In the genomic region with DNA sequence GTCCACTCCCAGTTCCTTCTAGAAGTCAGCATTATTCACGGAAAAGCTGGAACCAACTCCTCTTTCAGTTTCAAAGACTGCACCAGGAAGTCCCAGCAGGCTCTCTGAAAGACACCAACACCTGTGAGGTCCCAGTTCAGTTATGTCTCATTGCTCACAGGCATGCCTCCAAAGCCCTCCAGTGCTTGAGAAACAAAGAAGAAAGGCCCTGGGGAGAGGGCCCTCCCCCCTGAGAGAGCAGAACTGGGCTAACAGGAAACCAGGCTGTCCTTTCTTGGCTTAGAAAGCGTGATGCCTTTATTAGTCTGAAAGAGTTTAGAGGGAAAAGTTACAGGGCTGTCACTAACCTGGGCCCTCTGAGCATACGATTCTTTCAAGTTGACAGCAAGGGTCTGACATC, we compare ENCODE assay signal across 7 mouse cellular contexts. TPM values are rescaled to one million over a fixed set of nuclear protein-coding genes. Genes with fewer than 3 reads are reported as not detected.
A peak's percentile ranks its signal among the peaks of the same experiment; 100 is the strongest.
DNase-seq lines count a peak whose midpoint lies in the region; TF ChIP-seq lines count a peak whose summit lies in the region.

No protein-coding gene starts in this region.

- peaks cover 45% of the 10 kb centered on the region for H3K4me1 ChIP-seq in spleen, adult 2 months (ENCODE audit: control insufficient read depth, insufficient read depth, insufficient read length)

- WGBS in spleen, adult 2 months, result 10% methylated on average over 3 of the region's 3 CpGs

- no peak for TF ChIP-seq POLR2A in spleen, adult 2 months (IDR thresholded peaks at IDR 0.05; ENCODE audit: low read depth, low read length)

- intact Hi-C loops in heart, postnatal 36 days (cut with DNase I), result no loop called here

- no peak for TF ChIP-seq CTCF in spleen, adult 2 months (IDR thresholded peaks at IDR 0.05; ENCODE audit: extremely low read depth, insufficient read depth, insufficient read length, insufficient replicate concordance)

- H3K27me3 ChIP-seq in spleen, adult 2 months (ENCODE audit: control insufficient read depth, insufficient read depth, low read length), result no peaks in the 10 kb centered on the region

- no peak overlapping the region for H3K4me3 ChIP-seq in spleen, adult 2 months (ENCODE audit: extremely low read depth, insufficient read depth, insufficient read length)

- peak in 1 of 2 experiments; percentile 69 for DNase-seq in spleen, adult 2 months (ENCODE audit: low read depth in 1 of 2, low spot score in 2 of 2)
- DNase-seq in spleen, adult 12 weeks (ENCODE audit: low spot score), result no peak
- DNase-seq in heart, postnatal 36 days, result peak; percentile 21 to 28
- peak; percentile 36 to 50 for DNase-seq in lung, adult 18-20 months
- DNase-seq in thymus, postnatal 10 days (ENCODE audit: low spot score in 2 of 2), result peak; percentile 79 to 86
- DNase-seq in urinary bladder, adult 2 months (ENCODE audit: low spot score), result no peak
- DNase-seq in adipocyte (ENCODE audit: low spot score), result no peak

- H3K36me3 ChIP-seq in spleen, adult 2 months (ENCODE audit: control insufficient read depth, insufficient read depth, low read length), result no peaks in the 10 kb centered on the region

- H3K27ac ChIP-seq in spleen, adult 2 months (ENCODE audit: insufficient read depth, low read length), result peak overlapping the region; percentile 91

RNA-seq across cellular contexts. Expression of a gene that starts 22.5 kb away (rescaled TPM):
- polyA plus RNA-seq in spleen, adult 2 months (2012; rRNA removed), result 65.5 and 191 TPM in 2 replicates
- 10 to 100 TPM; 16.5 to 18.5 TPM for total RNA-seq in heart, postnatal 36 days (2021)
- polyA plus RNA-seq in urinary bladder, adult 2 months (2012; rRNA removed), result 89.3 and 99.8 TPM in 2 replicates

RNA-seq across cellular contexts. Expression of a gene that starts 25.9 kb away (rescaled TPM):
- polyA plus RNA-seq in spleen, adult 2 months (2012; rRNA removed), result 10.7 and 11.4 TPM in 2 replicates
- total RNA-seq in heart, postnatal 36 days (2021), result 10 to 100 TPM; 43.0 to 43.1 TPM
- 43.9 and 50.8 TPM in 2 replicates for polyA plus RNA-seq in urinary bladder, adult 2 months (2012; rRNA removed)

Comparison
In these comparisons a context has a peak if more than half of its experiments do, and no peak if none do; other contexts are left out.
1. DNase-seq: peak in heart, postnatal 36 days (2 of 2), lung, adult 18-20 months (2 of 2) and thymus, postnatal 10 days (2 of 2); none in spleen, adult 12 weeks (single experiment), urinary bladder, adult 2 months (single experiment) and adipocyte (single experiment).